Mouse (Mus musculus) testis, adult 2 months (tissue): ENCODE data around the gene Lmod2.

Source experiments
- CTCF ChIP-seq: fragments of 200-500 bp; IDR thresholded peaks from 2 replicates; pipeline ENCODE4 v1.5.1; 2012; ENCODE audit warnings: low read depth, mild to moderate bottlenecking, inconsistent platforms, low read length, moderate library complexity; ENCODE audit not compliant: control insufficient read depth, insufficient read depth, insufficient replicate concordance
- POLR2A ChIP-seq: fragments of 200-500 bp; IDR thresholded peaks from 2 replicates; pipeline ENCODE4 v1.6.1; 2012; ENCODE audit warnings: low read depth, mild to moderate bottlenecking, inconsistent platforms, low read length, moderate library complexity; ENCODE audit not compliant: control insufficient read depth

GRCm38 (mm10) chr6:24564081-24564480 is 33.5 kb upstream of the Lmod2 start:
- TF ChIP-seq CTCF (no peak), POLR2A (no peak)
